Mouse (Mus musculus): Measurements from ENCODE around the gene H2-Ke6. TPM values are rescaled to one million over a fixed set of nuclear protein-coding genes. Genes with fewer than 3 reads are reported as not detected.

H2-Ke6 gene
- polyA plus RNA-seq, 1 experiment from 2014 or later = 46.0 TPM

- Histone ChIP-seq H3K36me3 (ENCODE audit: control insufficient read depth, insufficient read depth, low read length) (peaks cover 55% of the 10 kb centered on the region), H3K27ac (ENCODE audit: low read depth, low read length) (no peak overlapping the region; the same call in 1 of the 2 replicates)
Observed at GRCm38 (mm10) chr17:34032806-34033205, 4.9 kb upstream of the H2-Ke6 start.

GRCm38 (mm10) chr17:34032174-34032632 is 4.3 kb upstream of the H2-Ke6 start:
- H3K9me3 ChIP-seq (ENCODE audit: control insufficient read depth, low read length) = no peaks in the 10 kb centered on the region
- peaks cover 49% of the 10 kb centered on the region for H3K36me3 ChIP-seq (ENCODE audit: control insufficient read depth, insufficient read depth, low read length)
- ATAC-seq (ENCODE audit: low FRiP score, low TSS enrichment) = peak; percentile 6; the same call in 1 of the 2 replicates

More at GRCm38 (mm10) chr17:34032806-34033205, 4.9 kb upstream of the H2-Ke6 start:
- 47% methylated on average over 9 of the region's 9 CpGs for WGBS
- peak overlapping the region; percentile 95; the same call in 1 of the 2 replicates for H3K9ac ChIP-seq (ENCODE audit: low read depth, low read length)
- peaks cover 2% of the 10 kb centered on the region; the same call in 1 of the 2 replicates for H3K27me3 ChIP-seq (ENCODE audit: control insufficient read depth, insufficient read depth, low read length)
- no peaks in the 10 kb centered on the region for H3K9me3 ChIP-seq (ENCODE audit: control insufficient read depth, low read length)
- peak overlapping the region; percentile 89 for H3K4me2 ChIP-seq (replicated peaks; ENCODE audit: low read depth, low read length)
- ATAC-seq (ENCODE audit: low FRiP score, low TSS enrichment) = no peak
- peaks cover 22% of the 10 kb centered on the region for H3K4me1 ChIP-seq (ENCODE audit: control insufficient read depth, insufficient read depth, low read length)
- H3K4me3 ChIP-seq (ENCODE audit: low read length) = peak overlapping the region; percentile 88

GRCm38 (mm10) chr17:34031465-34032173 is 3.8 kb upstream of the H2-Ke6 start, which contains the start of the genes Slc39a7 and Rxrb:
Gene Slc39a7 (minus strand): TSS chr17:34031682.
Gene Rxrb (plus strand): TSS chr17:34031812.
- H3K4me3 ChIP-seq (ENCODE audit: low read length) = peak within 1 kb of the TSS; percentile 88
- peak; percentile 80 for ATAC-seq (ENCODE audit: low FRiP score, low TSS enrichment)
- H3K27me3 ChIP-seq (ENCODE audit: control insufficient read depth, insufficient read depth, low read length) = no peaks in the 10 kb centered on the region
- peak within 1 kb of the TSS; percentile 89 for H3K4me2 ChIP-seq (replicated peaks; ENCODE audit: low read depth, low read length)
- H3K9me3 ChIP-seq (ENCODE audit: control insufficient read depth, low read length) = no peaks in the 10 kb centered on the region
- H3K4me1 ChIP-seq (ENCODE audit: control insufficient read depth, insufficient read depth, low read length) = peaks cover 30% of the 10 kb centered on the region
- H3K27ac ChIP-seq (ENCODE audit: low read depth, low read length) = peak within 1 kb of the TSS; percentile 94
- under 1% methylated on average over 71 of the region's 88 CpGs for WGBS
- H3K9ac ChIP-seq (ENCODE audit: low read depth, low read length) = peak within 1 kb of the TSS; percentile 95
- peaks cover 43% of the 10 kb centered on the region for H3K36me3 ChIP-seq (ENCODE audit: control insufficient read depth, insufficient read depth, low read length)

More at GRCm38 (mm10) chr17:34032174-34032632, 4.3 kb upstream of the H2-Ke6 start:
- peak overlapping the region; percentile 95 for H3K9ac ChIP-seq (ENCODE audit: low read depth, low read length)
- H3K27ac ChIP-seq (ENCODE audit: low read depth, low read length) = peak overlapping the region; percentile 94
- WGBS = 1% methylated on average over 32 of the region's 48 CpGs
- peak overlapping the region; percentile 88 for H3K4me3 ChIP-seq (ENCODE audit: low read length)
- H3K27me3 ChIP-seq (ENCODE audit: control insufficient read depth, insufficient read depth, low read length) = no peaks in the 10 kb centered on the region
- H3K4me2 ChIP-seq (replicated peaks; ENCODE audit: low read depth, low read length) = peak overlapping the region; percentile 89
- peaks cover 25% of the 10 kb centered on the region for H3K4me1 ChIP-seq (ENCODE audit: control insufficient read depth, insufficient read depth, low read length)

- Histone ChIP-seq H3K36me3 (ENCODE audit: control insufficient read depth, insufficient read depth, low read length) (peaks cover 36% of the 10 kb centered on the region), H3K4me2 (replicated peaks; ENCODE audit: low read depth, low read length) (peak overlapping the region; percentile 89), H3K4me3 (ENCODE audit: low read length) (peak overlapping the region; percentile 88), H3K4me1 (ENCODE audit: control insufficient read depth, insufficient read depth, low read length) (peaks cover 38% of the 10 kb centered on the region), H3K9ac (ENCODE audit: low read depth, low read length) (peak overlapping the region; percentile 95), H3K27ac (ENCODE audit: low read depth, low read length) (peak overlapping the region; percentile 94), H3K9me3 (ENCODE audit: control insufficient read depth, low read length) (no peaks in the 10 kb centered on the region), H3K27me3 (ENCODE audit: control insufficient read depth, insufficient read depth, low read length) (no peaks in the 10 kb centered on the region)
- WGBS = 6% methylated on average over 20 of the region's 20 CpGs
- no peak for ATAC-seq (ENCODE audit: low FRiP score, low TSS enrichment)
Observed at GRCm38 (mm10) chr17:34030861-34031326, 3.0 kb upstream of the H2-Ke6 start.

GRCm38 (mm10) chr17:34029890-34030595 is 2.2 kb upstream of the H2-Ke6 start:
- Histone ChIP-seq H3K9ac (ENCODE audit: low read depth, low read length) (peak overlapping the region; percentile 95), H3K4me2 (replicated peaks; ENCODE audit: low read depth, low read length) (peak overlapping the region; percentile 89), H3K4me1 (ENCODE audit: control insufficient read depth, insufficient read depth, low read length) (peaks cover 46% of the 10 kb centered on the region), H3K27ac (ENCODE audit: low read depth, low read length) (peak overlapping the region; percentile 94; the same call in 1 of the 2 replicates), H3K27me3 (ENCODE audit: control insufficient read depth, insufficient read depth, low read length) (no peaks in the 10 kb centered on the region), H3K9me3 (ENCODE audit: control insufficient read depth, low read length) (no peaks in the 10 kb centered on the region), H3K36me3 (ENCODE audit: control insufficient read depth, insufficient read depth, low read length) (peaks cover 31% of the 10 kb centered on the region), H3K4me3 (ENCODE audit: low read length) (peak overlapping the region; percentile 88)
- 70% methylated on average over 21 of the region's 21 CpGs for WGBS
- no peak for ATAC-seq (ENCODE audit: low FRiP score, low TSS enrichment)

GRCm38 (mm10) chr17:34029150-34029889 is 1.5 kb upstream of the H2-Ke6 start:
- Histone ChIP-seq H3K9ac (ENCODE audit: low read depth, low read length) (no peak overlapping the region), H3K27ac (ENCODE audit: low read depth, low read length) (peak overlapping the region; percentile 11; the same call in 1 of the 2 replicates), H3K4me2 (replicated peaks; ENCODE audit: low read depth, low read length) (peak overlapping the region; percentile 89), H3K4me1 (ENCODE audit: control insufficient read depth, insufficient read depth, low read length) (peaks cover 46% of the 10 kb centered on the region), H3K4me3 (ENCODE audit: low read length) (peak overlapping the region; percentile 88; the same call in 1 of the 2 replicates), H3K9me3 (ENCODE audit: control insufficient read depth, low read length) (no peaks in the 10 kb centered on the region), H3K36me3 (ENCODE audit: control insufficient read depth, insufficient read depth, low read length) (peaks cover 26% of the 10 kb centered on the region), H3K27me3 (ENCODE audit: control insufficient read depth, insufficient read depth, low read length) (no peaks in the 10 kb centered on the region)
- WGBS = 87% methylated on average over 18 of the region's 18 CpGs
- no peak for ATAC-seq (ENCODE audit: low FRiP score, low TSS enrichment)

- Histone ChIP-seq H3K4me2 (replicated peaks; ENCODE audit: low read depth, low read length) (peak overlapping the region; percentile 97; the same call in 1 of the 2 replicates), H3K4me3 (ENCODE audit: low read length) (no peak overlapping the region), H3K27ac (ENCODE audit: low read depth, low read length) (peak overlapping the region; percentile 80; the same call in 1 of the 2 replicates), H3K36me3 (ENCODE audit: control insufficient read depth, insufficient read depth, low read length) (peaks cover 22% of the 10 kb centered on the region), H3K9ac (ENCODE audit: low read depth, low read length) (no peak overlapping the region), H3K27me3 (ENCODE audit: control insufficient read depth, insufficient read depth, low read length) (no peaks in the 10 kb centered on the region), H3K9me3 (ENCODE audit: control insufficient read depth, low read length) (no peaks in the 10 kb centered on the region), H3K4me1 (ENCODE audit: control insufficient read depth, insufficient read depth, low read length) (peaks cover 44% of the 10 kb centered on the region)
- ATAC-seq (ENCODE audit: low FRiP score, low TSS enrichment) = no peak
- 77% methylated on average over 17 of the region's 17 CpGs for WGBS
Observed at GRCm38 (mm10) chr17:34028501-34029149, 765 bp upstream of the H2-Ke6 start.

Data from kidney, embryonic 14.5 days (tissue).